Mouse (Mus musculus) retina, embryonic 14.5 days (tissue): ENCODE data around the gene Gxylt2.

Experiments
- DNase-seq: peaks from one replicate; pipeline ENCODE4 v3.0.0-alpha.2; 2015; ENCODE audit warnings: low spot score

The Gxylt2 gene

DNA sequence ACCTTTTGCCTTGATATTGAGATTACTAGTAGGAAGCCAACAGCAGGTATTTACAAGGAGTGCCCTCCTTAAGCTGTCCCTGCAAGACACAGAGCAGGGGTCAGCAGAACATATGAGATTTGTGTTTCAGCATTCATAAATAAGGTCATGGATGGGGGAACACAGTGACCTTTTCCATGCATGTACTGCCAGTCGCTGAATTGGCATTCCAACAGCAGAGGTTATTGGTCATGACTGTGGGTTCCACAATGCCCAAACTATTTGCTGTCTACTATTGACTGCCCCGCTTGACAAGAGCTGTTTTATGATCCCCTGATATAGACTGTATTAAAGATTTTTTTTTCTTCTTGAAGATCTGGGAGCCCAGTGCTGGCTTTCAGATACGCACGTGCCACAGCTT is 95.2 kb downstream of the Gxylt2 start:
- no peak for DNase-seq

DNA sequence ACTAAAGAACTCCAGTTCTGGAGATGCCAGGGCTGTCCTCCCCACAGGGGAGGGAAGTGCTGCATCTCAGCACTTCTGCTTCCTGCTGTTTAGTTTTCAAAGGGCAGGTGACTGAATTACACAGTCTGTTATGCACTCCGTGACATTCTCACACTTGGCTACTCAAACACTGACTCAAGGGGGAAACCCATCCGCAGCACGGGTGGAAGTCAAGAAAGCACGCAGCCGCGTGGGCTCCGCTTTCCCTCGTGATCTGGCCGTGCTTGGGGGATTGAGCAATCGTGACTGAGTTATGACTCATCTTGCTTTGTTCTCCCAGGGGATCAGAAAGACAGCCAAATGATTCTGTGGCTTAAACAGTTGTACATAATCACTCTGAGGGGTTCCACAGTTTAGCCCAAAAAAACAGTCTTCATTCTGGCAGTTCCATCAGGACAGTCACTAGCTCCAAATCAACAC is 96.0 kb downstream of the Gxylt2 start:
- DNase-seq = no peak

DNA sequence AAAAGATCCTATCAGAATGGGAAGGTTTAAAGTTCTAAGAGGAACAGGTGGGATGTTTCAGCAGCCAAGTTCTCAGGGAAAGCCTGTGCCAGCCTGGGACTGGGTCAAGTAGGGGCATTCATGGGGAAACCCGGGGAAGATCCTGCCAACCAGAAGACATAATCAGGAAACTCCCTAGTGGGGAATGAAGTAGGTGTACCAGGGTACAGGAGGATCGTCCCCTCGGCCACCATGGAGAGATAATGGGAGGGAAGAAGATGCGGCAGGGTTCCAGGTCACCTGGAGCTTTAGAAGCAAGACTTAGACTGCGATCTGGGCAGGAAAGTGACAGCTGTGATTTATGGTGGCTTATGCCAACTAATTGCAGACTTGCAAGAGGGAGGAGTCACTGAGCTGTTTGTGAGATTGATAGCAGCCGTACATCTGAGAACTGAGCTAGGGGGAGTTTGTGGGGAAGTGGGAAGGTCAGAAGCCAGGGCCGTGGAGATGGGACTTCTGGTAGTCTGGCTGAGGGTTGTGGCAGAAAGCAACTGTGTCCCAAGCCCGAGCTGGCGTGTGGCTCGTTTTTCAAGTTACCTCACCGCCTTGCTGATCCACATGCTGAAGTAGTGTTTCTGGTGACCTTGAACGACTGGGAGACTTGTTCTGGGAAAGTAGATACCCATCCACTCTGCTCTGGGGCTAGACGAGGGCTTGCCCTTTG is 98.0 kb downstream of the Gxylt2 start:
- DNase-seq = no peak

DNA sequence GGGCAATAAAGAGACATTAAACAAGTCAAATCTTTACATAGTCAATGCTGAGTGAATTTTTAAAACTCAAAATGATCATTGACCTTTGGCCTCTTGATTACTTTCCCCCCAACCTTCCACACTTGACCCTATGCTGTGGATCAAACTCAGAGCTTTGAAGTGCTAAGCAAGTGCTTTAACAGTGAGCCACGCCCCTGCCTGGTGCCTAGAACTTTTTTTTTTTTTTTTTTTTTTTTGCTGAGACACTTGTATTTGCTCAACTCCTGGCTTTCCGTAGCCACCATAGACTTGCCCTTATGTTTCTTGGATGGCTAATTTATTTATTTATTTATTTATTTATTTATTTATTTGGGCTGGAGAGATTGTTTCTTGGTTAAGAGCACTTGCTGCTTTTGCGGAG is 98.7 kb downstream of the Gxylt2 start:
- DNase-seq = no peak

DNA sequence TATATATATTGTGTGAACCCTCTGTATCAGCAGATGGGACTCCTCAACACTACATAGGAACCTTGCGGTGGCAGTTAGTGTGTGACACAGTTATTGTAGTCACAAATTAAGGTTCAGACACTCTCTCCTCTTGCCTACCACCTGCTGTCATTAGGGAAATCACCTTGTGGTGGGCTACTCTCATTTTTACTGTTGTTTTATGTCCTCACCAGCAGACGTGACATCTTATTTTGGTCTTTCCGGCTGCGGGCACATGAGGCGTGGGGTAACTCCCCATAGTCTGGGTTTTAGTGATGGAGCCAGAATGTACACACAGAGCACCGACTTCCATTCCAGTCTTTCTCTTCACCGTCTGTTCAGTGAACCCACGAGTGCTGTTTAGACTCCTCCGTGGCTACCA is 102.7 kb downstream of the Gxylt2 start:
- DNase-seq = no peak

DNA sequence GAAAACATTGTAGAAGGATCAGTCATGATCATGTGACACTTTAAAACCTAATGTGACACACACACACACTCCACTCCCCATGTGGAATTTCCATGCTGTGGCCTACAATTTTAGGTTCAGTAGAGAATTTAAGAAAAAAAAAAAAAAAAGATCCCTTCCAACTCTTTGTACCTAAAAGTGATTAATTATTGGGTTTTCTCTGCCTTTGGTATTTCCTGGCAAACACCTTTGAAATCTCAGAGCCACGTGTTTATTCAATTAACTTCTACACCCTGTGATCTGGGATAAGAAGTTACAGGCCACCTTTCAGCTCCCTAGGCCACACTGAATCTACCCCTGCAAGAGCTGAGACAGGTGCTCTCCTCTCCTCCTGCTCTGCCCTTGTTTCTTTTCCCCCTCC is 103.2 kb downstream of the Gxylt2 start:
- DNase-seq = no peak

DNA sequence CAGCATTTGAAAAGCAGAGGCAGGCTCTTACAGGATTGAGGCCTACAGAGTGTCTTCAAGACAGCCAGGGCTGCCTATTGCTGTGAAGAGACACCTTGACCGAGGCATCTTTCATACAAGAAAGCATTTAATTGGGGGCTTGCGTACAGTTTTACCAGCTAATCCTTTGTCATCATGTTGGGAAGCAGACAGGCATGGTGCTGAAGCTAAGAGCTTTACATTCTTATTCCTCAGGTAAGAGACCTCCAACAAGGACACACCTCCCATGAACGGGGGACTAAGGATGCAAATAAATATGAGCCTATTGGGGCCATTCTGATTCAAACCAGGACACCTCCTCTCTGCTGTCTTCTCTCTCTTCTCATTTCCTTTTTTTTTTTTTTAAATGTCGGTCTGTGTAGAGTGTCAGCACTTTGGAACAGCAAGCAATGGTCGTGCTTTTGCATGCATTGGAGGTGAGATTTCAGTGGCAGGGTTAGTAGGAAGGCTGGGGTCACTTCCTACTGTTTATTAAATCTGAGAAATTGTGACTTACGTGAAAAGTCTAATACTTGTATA is 103.8 kb downstream of the Gxylt2 start:
- no peak for DNase-seq

DNA sequence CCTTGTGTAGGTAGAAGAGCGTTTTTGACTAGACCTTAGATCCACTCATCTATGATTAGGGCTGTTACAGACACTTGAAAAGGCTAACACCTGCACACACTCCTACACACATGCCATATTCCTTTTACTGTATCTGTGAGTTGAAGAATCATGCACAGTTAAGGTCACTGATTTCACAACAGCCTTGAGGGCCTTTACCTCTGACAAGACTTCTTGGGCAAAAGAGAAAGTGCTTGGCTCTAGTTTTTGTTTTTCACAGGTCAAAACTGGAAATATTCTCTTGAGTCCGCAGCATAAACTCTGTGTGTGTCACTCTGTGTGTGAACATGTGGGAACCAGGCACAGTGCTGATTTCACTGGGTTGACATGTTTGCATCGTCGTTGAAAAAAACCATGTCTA is 105.6 kb downstream of the Gxylt2 start:
- DNase-seq = no peak

DNA sequence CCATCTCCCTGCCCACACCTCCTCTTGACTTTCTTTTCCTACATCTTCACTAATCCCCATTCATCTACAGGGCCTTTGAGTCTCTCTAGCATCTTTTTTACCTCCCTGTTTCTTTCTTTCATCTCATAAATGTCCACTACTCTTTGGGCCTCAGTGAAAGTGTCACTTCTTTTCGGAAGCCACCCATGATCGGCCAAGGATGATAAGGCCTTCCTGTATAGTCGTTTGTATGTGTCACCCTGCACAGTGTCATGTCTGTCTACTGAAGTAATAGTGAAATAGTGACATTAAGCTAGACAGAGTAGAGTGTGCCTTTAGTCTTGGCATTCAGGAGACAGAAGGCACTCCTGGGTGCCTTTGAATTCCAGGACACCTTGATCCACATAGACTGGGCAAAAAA is 107.2 kb downstream of the Gxylt2 start:
- no peak for DNase-seq

DNA sequence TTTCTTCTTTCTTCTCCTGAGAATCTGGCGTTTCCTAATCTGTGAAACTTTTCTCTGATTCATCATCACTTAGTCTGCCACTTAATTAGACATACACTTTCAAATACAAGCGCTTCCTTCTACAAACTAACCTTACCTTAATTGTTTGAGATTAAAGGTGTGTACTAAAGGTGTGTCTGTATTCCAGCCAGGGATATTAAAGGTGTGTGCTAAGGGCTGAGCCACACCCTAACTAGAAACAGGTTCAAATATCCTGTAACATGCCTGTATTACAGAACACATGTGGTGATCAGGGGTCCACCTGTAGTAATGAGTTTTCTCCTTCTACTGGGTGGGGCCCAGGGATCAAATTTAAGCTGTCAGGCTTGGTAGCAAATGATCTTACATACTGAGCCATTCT is 116.8 kb downstream of the Gxylt2 start:
- no peak for DNase-seq

DNA sequence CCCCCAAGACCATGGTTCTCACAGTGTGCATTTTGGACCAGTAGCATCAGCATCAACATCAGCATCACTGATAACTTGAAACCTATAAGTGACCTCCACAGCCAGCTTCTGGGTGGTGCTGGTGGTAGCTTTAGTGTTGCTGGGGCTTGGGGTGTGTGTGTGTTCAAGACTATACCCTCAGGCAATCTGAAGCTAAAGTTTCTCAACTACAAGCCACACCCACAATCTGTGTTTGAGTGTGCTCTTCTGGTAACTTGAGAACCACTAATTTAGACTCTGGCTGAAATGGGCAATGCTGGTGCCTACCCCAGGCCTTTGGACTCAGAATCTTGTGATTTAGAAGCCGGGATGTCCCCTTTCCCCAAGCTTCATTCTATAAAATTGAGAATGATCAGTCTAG is 118.8 kb downstream of the Gxylt2 start:
- DNase-seq = no peak

DNA sequence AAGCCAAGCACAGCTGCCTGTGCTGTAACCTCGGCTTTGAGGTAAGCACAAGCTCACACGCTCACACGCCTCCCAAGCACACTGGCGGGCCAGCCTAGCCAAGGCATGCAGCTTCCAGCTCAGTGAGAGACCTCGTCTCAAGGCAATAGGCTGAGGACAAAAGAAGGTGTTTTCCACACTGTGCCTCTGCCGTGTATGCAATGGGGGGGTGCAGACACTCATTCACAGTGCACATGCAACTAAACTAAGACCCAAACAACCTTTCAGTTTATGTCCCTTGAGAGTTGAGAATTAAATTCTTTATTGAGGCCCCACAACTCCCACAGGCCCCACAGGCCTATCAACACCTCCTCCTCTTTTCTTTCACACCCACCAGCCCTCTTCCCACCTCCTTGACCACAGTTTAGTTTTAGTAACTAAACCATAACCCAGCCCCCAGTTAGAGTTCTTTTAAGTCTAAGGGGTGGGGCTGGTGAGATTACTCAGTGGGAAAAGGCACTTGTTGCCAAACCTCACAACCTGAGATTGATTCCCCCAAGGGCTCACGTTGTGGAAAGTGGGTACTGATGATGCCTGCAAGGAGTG is 119.9 kb downstream of the Gxylt2 start:
- DNase-seq = no peak

DNA sequence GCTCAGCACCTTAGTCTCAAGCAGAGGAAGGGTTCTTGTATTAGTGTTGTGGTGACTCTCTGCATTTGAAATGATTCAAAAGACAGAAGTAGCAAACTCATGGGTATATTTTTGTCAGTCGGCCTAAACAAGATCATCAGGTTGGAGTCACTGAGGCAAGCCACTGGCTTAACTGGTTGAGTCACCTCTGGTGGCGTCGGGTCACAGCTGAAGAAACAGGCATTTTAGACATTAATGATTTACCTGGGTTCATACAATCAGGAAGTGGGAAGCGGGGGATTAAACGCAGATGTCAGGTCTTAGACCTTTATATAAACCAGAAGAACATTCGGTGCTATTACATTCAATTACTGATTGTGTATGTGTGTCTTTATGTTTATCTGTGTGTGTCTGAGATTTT is 121.5 kb downstream of the Gxylt2 start:
- DNase-seq = no peak

DNA sequence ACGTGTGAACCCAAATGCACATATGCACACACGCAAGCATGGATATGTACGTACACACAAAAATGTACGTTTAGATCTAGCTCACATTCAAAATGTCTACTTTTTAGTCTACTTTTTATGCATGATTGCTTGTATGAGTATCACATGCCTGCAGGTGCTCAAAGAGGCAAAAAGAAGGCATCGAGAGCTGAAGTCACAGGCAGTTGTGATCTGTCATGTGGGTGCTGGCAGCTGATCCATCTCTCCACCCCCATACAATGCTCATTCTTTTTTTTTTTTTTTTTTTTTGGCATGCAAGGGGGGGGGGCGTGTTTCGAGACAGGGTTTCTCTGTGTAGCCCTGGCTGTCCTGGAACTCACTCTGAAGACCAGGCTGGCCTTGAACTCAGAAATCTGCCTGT is 124.0 kb downstream of the Gxylt2 start:
- DNase-seq = no peak

DNA sequence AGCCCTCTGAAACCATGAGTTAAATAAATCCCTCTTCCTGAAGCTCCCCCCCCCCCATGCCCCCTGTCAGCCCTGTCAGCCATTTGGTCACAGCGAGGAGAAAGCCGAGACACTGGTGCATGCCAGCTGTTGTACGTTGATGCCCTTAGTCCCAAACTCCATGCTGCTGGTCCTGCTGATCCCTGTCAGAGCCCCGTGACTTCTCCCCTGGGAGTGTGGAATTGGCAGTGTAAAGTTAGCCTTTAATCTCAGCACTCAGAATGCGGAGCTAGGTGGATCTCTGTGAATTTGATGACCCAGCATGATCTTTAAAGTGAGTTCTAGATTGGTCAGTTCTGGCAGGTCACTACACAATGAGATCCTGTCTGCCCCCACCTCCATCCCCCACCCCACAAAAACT is 125.2 kb downstream of the Gxylt2 start:
- no peak for DNase-seq

DNA sequence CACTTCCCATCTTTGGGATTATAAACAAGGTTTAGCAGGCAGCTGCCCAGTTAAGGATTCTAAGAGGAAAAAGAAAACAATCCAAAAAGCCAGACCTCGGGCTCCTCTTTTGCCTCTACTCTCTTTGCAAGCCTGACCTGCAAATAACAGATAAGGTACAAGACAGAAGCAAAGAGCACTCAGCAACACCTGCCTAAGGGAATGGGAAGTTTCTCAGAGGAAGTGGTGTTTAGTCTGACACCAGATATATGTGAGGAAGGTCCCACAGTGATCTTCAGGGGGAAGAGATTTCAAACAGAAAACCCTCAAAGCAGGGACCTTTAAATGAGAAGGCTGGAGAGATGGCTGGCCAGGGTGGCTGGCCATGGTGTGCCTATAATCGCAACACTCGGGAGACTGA is 126.7 kb downstream of the Gxylt2 start:
- DNase-seq = no peak

DNA sequence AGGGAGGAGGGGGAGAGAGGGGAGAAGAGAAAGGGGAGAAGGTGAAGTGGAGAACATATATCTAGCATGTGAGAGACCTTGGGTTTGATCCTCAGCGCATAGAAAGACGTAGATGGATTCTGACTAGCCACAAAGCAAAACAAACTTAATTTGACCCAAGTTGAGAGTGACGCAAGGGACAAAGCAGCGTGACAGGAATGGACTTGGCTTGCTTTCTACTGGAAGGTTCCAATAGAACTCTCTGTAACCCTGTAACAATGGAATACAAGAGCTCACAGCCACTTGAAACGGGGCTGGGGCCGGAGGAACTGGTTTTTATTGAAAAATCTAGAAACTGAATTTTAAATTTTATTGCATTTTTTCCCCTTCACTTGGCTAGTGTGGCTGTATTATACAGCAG is 127.2 kb downstream of the Gxylt2 start:
- no peak for DNase-seq

DNA sequence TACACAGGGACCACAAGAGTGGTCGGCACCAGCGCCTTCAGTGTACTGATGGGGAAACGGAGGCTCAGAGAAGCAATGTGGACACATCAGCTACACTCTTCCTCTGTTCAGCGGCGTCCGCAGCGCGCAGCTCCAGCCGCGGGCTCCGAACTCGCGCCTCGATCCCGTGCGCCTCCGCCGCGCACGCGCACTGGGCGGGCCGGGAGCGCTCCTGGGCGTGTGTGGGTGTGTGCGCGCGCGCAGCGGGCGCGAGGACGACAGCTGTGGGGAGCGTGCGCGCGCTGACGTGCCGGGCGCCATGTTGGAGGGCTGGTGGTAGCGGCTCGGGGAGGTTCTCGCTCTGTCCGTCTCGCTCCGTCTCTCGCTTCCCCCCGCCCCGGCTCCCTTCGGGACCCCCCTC is 128.8 kb downstream of the Gxylt2 start, which contains the start of gene Ppp4r2:
Gene Ppp4r2 (plus strand): TSS at position 268 of the 400 bp plus-strand sequence.
- peak; percentile 92 for DNase-seq

DNA sequence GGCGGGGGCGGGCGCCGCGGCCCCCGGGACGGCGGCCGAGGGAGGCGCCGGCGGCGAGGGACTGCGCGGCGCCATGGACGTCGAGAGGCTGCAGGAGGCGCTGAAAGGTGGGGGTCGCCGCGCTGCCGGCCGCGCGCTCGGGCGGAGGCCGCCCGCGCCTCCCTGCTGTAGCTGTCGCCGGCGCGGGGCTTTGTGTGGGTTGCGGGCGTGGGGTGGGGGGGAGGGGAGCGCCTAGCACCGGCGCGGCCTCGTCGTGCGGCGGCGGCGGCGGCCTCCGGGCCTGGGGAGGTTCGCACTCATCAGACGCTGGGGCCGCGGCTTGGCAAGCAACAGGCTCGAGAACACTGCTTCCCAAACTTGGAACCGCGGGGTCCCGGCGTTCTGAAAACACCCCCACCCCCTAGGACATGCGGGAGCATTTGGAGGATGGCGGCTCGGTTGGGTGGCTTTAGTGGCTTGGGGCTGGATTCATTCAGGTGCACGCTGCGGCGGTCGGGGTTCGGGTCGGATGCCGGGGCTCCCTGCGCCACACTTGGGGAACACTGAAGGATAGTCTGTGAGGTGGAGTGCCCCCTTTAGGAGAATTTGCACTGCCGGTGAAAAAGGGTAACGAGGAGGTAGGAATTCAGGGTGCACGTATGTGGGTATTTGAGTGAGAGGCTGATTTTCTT is 129.4 kb downstream of the Gxylt2 start:
- DNase-seq = peak; percentile 59

DNA sequence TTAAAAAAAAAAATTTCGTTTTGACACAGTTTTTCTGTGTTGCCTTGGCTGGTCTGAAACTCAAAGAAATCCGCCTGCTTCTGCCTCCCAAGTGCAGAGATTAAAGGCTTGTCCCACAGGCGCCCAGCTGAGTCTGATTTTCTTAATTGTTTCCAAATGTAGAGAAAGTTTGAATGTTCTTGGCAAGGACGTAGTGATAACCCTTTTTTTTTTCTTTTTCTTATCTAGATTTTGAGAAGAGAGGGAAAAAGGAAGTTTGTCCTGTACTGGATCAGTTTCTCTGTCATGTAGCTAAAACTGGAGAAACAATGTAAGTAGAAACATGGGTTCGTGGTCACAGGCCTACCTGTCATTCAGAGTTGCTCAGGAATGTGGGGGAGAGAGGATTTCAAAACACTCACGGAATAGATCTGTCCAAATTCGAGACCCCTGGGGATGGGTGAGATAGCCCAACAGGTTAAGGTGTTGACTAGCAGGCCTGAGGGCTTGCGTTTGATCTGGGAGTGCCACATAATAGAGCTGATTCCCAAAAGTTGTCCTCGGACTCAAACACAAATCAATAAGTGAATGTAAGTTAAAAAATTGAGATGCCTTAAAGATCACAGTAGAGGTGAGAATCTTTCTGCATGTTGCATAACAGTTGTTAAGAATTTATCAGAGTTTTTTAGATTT is 130.1 kb downstream of the Gxylt2 start:
- DNase-seq = no peak

DNA sequence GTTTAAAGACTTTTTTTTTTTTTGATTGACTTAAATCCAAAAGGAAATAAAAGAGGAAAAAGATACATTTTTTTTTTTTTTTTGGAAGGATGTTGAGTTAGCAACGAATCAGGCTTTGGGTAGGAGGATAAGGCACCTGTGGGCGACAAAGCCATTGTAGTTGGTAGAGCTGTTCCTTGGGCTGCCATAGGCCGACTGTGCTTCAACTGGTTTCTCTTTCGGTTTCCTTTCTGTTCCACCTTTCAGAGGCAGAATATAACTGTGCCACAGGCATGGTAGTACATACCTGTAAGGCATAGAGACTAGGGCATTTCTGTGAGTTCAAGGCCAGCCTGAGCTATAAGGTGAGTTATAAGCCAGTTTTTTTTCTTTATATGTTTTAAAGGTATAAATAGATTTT is 140.5 kb downstream of the Gxylt2 start:
- no peak for DNase-seq

DNA sequence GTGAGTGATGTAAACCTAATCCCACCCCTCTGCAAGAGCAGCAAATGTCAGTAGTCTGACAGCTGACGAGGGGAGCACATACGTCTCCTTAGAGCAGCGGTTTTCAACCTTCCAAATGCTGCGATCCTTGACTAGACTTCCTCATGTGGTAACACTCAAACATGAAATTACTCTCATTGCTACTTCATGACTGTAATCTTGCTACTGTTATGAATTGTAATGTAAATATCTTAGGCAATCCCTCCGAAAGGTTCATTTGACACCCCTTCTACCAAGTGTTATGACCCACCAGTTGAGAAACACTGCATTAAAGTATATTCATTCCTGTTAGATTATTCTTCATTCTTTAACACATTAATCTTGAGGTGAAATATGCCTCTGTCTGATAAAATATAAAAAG is 142.7 kb downstream of the Gxylt2 start:
- no peak for DNase-seq
